Mouse (Mus musculus) embryonic facial prominence, embryonic 10.5 days (tissue): ENCODE measurements around the gene Igfbp3. TPM values are rescaled to one million over a fixed set of nuclear protein-coding genes. Genes with fewer than 3 reads are reported as not detected.

Experiments
- DNase-seq: peaks from one replicate; pipeline ENCODE4 v3.0.0-alpha.2; 2017; ENCODE audit warnings: low spot score
- H3K27ac ChIP-seq: fragments of 300-500 bp; sonication (generic); replicated peaks from 2 replicates; pipeline ENCODE4 v1.5.1; 2016; ENCODE audit warnings: mild to moderate bottlenecking
- H3K27me3 ChIP-seq: fragments of 300-500 bp; sonication (generic); replicated peaks from 2 replicates; pipeline ENCODE4 v1.6.1; 2016; ENCODE audit warnings: low read depth, mild to moderate bottlenecking; ENCODE audit not compliant: poor library complexity, severe bottlenecking
- H3K36me3 ChIP-seq: fragments of 300-500 bp; sonication (generic); replicated peaks from 2 replicates; pipeline ENCODE4 v1.6.1; 2016; ENCODE audit warnings: mild to moderate bottlenecking, moderate library complexity
- H3K4me1 ChIP-seq: fragments of 300-500 bp; sonication (generic); 2 replicates; pipeline ENCODE4 v1.6.1; 2016
- H3K4me3 ChIP-seq: fragments of 300-500 bp; sonication (generic); 2 replicates; pipeline ENCODE4 v1.5.1; 2016; ENCODE audit warnings: mild to moderate bottlenecking, moderate library complexity
- H3K9me3 ChIP-seq: fragments of 300-500 bp; sonication (generic); 2 replicates; pipeline ENCODE4 v1.6.1; 2016; ENCODE audit warnings: mild to moderate bottlenecking
- WGBS: fragments of 180-500 bp; shearing (Covaris S2); methylation state at CpG from one replicate; pipeline ENCODE4 v1.1.7; 2016; 5-methylcytosine and 5-hydroxymethylcytosine counted together
- polyA plus RNA-seq: library from polyadenylated mRNA; unstranded; fragments of >200 nt; fragmentation: Nextera tagmentation; extraction: Ambion mirVana; gene quantifications from 2 replicates; pipeline ENCODE4 v1.2.1, GENCODE M21; 2016

Igfbp3 gene
- polyA plus RNA-seq: 30.2 and 32.3 TPM in 2 replicates

GRCm38 (mm10) chr11:7213501-7214341 lies at the start of gene Igfbp3:
TSS of gene Igfbp3 (minus strand) at chr11:7213923.
- H3K4me3 ChIP-seq: peak within 1 kb of the TSS; percentile 78
- peaks cover 51% of the 10 kb centered on the region for H3K4me1 ChIP-seq
- H3K27me3 ChIP-seq: peaks cover 43% of the 10 kb centered on the region
- WGBS: under 1% methylated on average over 101 of the region's 104 CpGs
- peak; percentile 77 for DNase-seq
- no peaks in the 10 kb centered on the region for H3K9me3 ChIP-seq
- peak within 1 kb of the TSS; percentile 84 for H3K27ac ChIP-seq
- H3K36me3 ChIP-seq: peaks cover 10% of the 10 kb centered on the region

DNA sequence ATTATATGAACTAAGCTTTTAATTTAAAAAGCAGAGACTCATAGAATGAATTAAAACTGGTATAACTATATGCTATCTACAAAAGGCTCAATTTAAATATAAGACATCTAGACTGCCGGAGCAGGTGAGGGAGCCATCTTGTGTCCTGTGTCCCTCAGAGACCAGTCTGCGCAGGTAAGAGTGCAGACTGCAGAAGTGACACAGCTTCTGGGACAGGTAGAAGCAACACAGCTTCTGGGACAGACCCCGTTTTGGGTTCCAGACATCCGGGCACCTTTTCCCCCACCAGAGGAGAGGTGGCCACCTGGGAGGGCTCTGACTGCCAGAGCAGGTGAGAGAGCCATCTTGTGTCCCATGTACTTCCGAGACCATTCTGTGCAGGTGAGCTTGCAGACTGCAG lies 37.1 kb upstream of the Igfbp3 start:
- no peak for DNase-seq
- 93% methylated on average over 5 of the region's 5 CpGs for WGBS
- H3K4me3 ChIP-seq: no peak overlapping the region
- H3K27me3 ChIP-seq: no peaks in the 10 kb centered on the region
- H3K36me3 ChIP-seq: no peaks in the 10 kb centered on the region
- no peaks in the 10 kb centered on the region for H3K4me1 ChIP-seq
- no peak overlapping the region for H3K27ac ChIP-seq
- H3K9me3 ChIP-seq: no peaks in the 10 kb centered on the region

DNA sequence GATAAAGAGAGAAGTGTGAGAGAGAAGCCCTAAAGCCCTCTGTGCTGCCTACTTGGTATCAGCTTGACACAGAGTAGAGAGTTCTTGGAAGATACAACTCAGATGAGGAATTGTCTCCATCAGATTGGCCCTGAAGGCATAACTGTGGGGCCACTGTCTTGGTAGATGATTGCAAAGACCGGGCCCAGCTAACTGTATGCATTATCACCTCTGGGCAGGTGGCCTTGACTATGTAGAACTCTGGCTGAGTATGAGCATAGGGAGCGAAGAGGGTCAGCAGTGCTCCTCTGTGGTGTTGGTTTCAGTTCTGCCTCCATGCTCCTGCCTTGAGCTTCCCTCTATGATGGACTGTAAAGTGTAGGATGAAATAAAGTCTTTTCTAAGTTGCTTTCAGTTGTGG lies 36.7 kb upstream of the Igfbp3 start:
- no peak for DNase-seq
- H3K27me3 ChIP-seq: no peaks in the 10 kb centered on the region
- H3K4me1 ChIP-seq: no peaks in the 10 kb centered on the region
- H3K36me3 ChIP-seq: no peaks in the 10 kb centered on the region
- H3K27ac ChIP-seq: no peak overlapping the region
- WGBS: 89% methylated on average over 2 of the region's 2 CpGs
- H3K4me3 ChIP-seq: no peak overlapping the region
- no peaks in the 10 kb centered on the region for H3K9me3 ChIP-seq

DNA sequence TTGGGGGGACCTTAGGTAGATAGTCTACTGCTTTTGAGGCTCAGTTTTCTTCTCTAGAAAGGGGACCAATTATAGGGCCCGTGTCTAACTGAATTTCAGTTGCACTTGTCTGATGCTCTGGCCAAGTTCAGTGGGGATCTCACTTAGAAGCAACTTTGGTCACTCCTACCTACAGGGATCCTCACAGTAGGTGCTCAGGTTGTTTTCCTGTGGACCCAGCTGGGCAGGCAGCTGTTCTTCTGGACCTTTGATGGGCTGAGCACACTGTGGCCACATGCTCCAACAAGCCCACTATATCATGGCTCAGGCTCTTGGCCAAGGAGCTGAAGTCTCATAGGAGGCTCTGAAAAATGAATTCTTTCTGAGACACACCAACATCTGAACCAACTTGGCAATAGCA lies 31.1 kb upstream of the Igfbp3 start:
- 68% methylated on average over 1 of the region's 1 CpGs for WGBS
- Histone ChIP-seq H3K4me3 (no peak overlapping the region), H3K4me1 (no peaks in the 10 kb centered on the region)

GRCm38 (mm10) chr11:7239041-7239740 lies 25.5 kb upstream of the Igfbp3 start:
- H3K9me3 ChIP-seq: no peaks in the 10 kb centered on the region
- peaks cover 4% of the 10 kb centered on the region; the same call in 1 of the 2 replicates for H3K4me1 ChIP-seq
- DNase-seq: peak; percentile 6
- H3K27me3 ChIP-seq: no peaks in the 10 kb centered on the region
- no peak overlapping the region for H3K4me3 ChIP-seq
- WGBS: 71% methylated on average over 4 of the region's 4 CpGs
- peak overlapping the region; percentile 30; the same call in 1 of the 2 replicates for H3K27ac ChIP-seq
- no peaks in the 10 kb centered on the region for H3K36me3 ChIP-seq

More for the DNA sequence above, 31.1 kb upstream of the Igfbp3 start:
- Histone ChIP-seq H3K27ac (no peak overlapping the region), H3K9me3 (no peaks in the 10 kb centered on the region), H3K27me3 (no peaks in the 10 kb centered on the region), H3K36me3 (no peaks in the 10 kb centered on the region)
- no peak for DNase-seq

DNA sequence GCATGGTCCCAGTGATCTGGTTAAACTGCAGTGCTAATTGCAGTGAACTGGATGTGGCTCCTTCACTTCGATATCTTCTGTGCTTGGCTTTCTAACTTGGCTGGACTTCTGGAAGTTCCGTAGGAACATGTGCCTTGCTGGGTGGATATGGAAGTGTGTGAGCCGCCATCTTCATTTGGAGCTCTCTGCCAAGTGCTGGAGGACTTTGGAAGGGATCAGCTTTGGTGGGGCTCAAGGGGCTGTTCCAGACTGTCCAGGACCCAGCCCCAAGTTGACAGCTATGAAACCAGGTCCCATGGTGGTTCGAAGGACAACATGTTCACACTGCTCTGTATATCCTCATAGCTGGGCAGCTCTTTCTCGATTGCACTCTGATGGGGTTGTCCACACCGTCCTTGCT lies 24.8 kb upstream of the Igfbp3 start:
- H3K27ac ChIP-seq: peak overlapping the region; percentile 30; the same call in 1 of the 2 replicates
- peak; percentile 1 for DNase-seq
- no peaks in the 10 kb centered on the region for H3K9me3 ChIP-seq
- WGBS: 95% methylated on average over 6 of the region's 6 CpGs
- no peaks in the 10 kb centered on the region for H3K27me3 ChIP-seq
- H3K4me3 ChIP-seq: no peak overlapping the region
- H3K36me3 ChIP-seq: no peaks in the 10 kb centered on the region
- H3K4me1 ChIP-seq: peaks cover 4% of the 10 kb centered on the region; the same call in 1 of the 2 replicates

GRCm38 (mm10) chr11:7237712-7238111 lies 24.0 kb upstream of the Igfbp3 start:
- Histone ChIP-seq H3K4me1 (peaks cover 4% of the 10 kb centered on the region; the same call in 1 of the 2 replicates), H3K9me3 (no peaks in the 10 kb centered on the region), H3K27ac (no peak overlapping the region), H3K27me3 (no peaks in the 10 kb centered on the region), H3K4me3 (no peak overlapping the region), H3K36me3 (no peaks in the 10 kb centered on the region)
- DNase-seq: peak; percentile 7
- WGBS: 78% methylated on average over 6 of the region's 6 CpGs

DNA sequence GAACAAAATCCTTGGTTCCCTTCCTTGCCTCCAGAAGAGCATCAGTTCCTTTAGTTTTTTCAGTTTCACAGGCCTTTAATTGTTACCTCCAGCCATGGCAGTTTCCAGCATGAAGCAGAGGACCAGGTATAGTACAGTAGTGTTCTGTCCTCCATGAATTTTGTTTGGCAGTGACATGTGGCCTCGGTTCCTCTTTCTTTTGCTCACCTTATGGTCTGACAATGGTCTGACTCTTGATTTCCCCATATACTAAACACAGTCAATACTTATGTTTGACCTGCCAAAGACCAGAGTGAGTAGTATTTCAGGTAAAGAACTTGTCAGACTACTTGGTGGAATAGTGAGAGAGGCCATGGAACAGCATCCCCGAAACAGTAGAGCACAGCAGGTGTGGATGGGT lies 23.0 kb upstream of the Igfbp3 start:
- no peak overlapping the region for H3K4me3 ChIP-seq
- H3K27me3 ChIP-seq: no peaks in the 10 kb centered on the region
- H3K27ac ChIP-seq: no peak overlapping the region
- peaks cover 4% of the 10 kb centered on the region; the same call in 1 of the 2 replicates for H3K4me1 ChIP-seq
- DNase-seq: no peak
- no peaks in the 10 kb centered on the region for H3K9me3 ChIP-seq
- no peaks in the 10 kb centered on the region for H3K36me3 ChIP-seq
- WGBS: 92% methylated on average over 2 of the region's 2 CpGs

GRCm38 (mm10) chr11:7234981-7235609 lies 21.4 kb upstream of the Igfbp3 start:
- Histone ChIP-seq H3K27me3 (no peaks in the 10 kb centered on the region), H3K36me3 (no peaks in the 10 kb centered on the region), H3K4me1 (peaks cover 4% of the 10 kb centered on the region; the same call in 1 of the 2 replicates), H3K9me3 (no peaks in the 10 kb centered on the region), H3K4me3 (no peak overlapping the region), H3K27ac (no peak overlapping the region)
- no peak for DNase-seq
- WGBS: 35% methylated on average over 3 of the region's 3 CpGs

- Histone ChIP-seq H3K27ac (no peak overlapping the region), H3K4me1 (peaks cover 4% of the 10 kb centered on the region; the same call in 1 of the 2 replicates), H3K9me3 (no peaks in the 10 kb centered on the region), H3K36me3 (no peaks in the 10 kb centered on the region), H3K27me3 (no peaks in the 10 kb centered on the region), H3K4me3 (no peak overlapping the region)
- no peak for DNase-seq
- WGBS: 71% methylated on average over 1 of the region's 1 CpGs
Measured at GRCm38 (mm10) chr11:7234436-7234835, 20.7 kb upstream of the Igfbp3 start.

DNA sequence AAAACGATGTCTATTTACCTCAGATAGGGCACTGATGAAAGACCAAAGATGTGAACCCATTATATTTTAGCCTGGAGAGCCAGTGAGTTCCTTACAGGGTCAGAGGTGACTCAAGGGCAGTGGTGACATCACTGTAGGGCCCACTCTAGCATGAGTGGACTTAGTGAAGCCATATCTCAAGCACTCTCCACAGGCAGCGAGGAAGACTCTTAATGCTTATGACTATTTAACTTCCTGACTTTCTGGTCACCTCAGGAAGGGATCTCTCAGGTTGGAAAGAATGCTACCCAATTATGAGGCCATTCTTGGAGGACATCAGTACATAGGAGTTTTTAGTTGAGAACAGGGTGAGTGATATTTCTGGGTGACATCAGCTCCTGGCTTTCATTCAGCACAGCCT lies 19.6 kb upstream of the Igfbp3 start:
- Histone ChIP-seq H3K36me3 (no peaks in the 10 kb centered on the region), H3K4me1 (peaks cover 4% of the 10 kb centered on the region; the same call in 1 of the 2 replicates), H3K4me3 (no peak overlapping the region), H3K9me3 (no peaks in the 10 kb centered on the region), H3K27me3 (no peaks in the 10 kb centered on the region), H3K27ac (no peak overlapping the region)
- no peak for DNase-seq
- 88% methylated on average over 2 of the region's 2 CpGs for WGBS

DNA sequence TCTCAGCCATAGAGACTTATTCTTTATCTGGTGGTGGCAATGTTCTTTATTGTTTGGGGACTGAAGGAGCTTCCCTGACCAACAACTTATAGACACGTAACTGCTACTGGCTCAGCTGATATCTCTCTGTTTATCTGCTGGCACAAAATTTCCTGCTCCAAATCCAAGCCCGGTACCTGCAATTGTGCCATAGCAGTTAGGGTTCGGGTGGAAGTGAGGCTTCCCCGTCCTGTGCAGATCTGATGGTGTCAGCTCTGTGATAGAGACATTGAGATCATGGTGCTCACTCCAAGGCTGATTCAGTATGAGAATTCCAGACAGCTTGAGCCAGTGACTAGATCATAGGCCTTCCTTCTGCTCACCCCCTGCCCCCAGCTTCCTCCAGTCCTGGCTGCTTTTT lies 18.2 kb upstream of the Igfbp3 start:
- Histone ChIP-seq H3K27me3 (no peaks in the 10 kb centered on the region), H3K36me3 (no peaks in the 10 kb centered on the region), H3K9me3 (no peaks in the 10 kb centered on the region), H3K4me3 (no peak overlapping the region), H3K4me1 (peaks cover 13% of the 10 kb centered on the region), H3K27ac (no peak overlapping the region)
- 94% methylated on average over 4 of the region's 4 CpGs for WGBS
- no peak for DNase-seq
